Mouse (Mus musculus): ENCODE data around the gene Ube2d1. TPM values are rescaled to one million over a fixed set of nuclear protein-coding genes. Genes with fewer than 3 reads are reported as not detected.
A peak's percentile ranks its signal among the peaks of the same experiment; 100 is the strongest.

Gene Ube2d1
- total and polyA plus RNA-seq, 3 experiments, result 14.4 to 21.5 (median 19.3) TPM

DNA sequence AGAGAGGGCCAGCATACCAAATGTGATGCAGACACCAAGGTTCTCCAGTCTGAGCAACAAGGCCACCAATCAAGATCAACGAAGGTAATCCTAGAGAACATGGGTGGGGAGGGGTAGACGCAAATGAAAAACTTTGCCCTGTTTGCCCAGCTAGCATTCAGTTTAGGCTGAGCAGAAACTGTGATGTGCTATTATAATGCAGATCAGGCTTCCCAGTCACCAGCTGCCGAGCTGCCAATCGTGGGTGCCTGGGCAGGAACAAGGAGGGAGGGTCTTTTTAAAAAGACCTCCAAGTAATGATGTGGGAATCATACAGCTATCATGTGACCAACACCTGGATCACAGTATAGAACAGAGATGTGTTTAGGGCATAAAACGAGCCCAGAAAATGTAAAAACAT is 62.0 kb downstream of the Ube2d1 start:
- no peak for DNase-seq

DNA sequence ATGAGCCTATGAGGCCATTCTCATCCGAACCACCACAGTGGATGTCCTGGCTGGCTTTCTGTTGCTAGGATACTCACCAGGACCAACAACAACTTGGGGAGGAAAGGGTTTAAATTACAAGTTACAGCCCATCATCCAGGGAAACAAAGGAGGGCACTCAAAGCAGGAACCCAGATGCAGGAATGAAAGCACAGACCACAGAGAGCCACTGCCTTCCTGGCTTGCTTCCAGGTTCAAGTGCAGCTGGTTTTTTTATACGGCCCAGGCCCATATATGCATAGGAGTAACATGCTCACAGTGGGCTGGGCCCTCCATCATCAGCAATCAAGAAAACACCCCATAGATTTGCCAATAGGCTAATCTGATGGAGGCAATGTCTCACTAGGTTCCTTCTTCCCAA is 62.4 kb downstream of the Ube2d1 start:
- DNase-seq, result no peak

DNA sequence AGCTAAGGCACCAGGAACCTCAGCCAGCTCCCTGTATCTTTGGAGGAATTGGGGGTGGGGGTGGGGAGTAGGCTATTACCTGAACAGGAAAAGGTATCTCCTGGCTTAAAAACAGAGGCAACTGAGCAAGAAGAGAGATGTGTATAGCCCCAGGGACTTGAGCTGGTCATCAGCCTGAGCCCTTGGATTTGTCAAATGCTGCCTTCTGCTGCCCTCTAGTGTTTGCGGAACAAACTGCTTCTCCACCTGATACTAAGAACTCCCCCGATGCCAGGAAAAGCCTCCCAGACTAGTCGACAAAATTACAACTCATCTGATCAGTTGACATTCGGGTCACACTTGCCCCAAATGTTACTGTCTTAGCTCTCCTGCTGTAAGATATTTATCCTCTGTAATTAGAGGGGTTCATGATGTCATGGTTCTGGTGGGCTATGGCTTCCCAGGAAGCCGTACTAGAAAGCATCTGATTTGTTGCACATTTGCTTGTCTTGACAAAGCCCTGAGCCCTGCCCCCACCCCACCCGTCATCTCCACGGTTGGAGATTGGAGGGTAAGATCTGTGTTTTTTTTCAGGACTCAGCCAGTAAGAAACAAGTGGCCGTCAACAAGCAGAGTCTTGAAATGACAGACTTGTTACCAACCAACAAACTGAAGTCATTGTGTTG is 66.7 kb downstream of the Ube2d1 start:
- DNase-seq, result peak; percentile 73

DNA sequence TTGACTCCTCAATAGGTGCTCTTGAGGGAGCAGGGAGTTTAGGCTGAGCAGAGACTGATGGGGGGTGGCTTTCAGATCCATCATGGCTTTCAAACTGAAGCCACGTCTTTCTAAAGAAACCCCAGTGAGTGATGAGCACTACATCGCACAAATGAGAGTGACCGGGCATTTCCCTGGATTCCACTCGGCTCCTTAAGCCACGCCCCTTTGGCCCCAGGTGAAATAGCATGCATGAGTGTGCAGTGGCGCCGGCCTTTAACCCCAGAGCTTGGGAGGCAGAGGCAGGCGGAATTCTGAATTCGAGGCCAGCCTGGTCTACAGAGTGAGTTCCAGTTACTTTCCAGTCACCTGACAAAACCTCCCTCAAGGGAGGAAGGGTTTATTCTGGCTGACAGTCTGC is 69.1 kb downstream of the Ube2d1 start:
- no peak for DNase-seq

Other genes with a start within 250 kb of the Ube2d1 start
- gene Bicc1, start 125.6 kb downstream of the Ube2d1 start, total RNA-seq (2021), result 10 to 100 TPM; 12.8 to 20.3 TPM
- 5.3 and 5.5 TPM in 2 replicates for gene Bicc1, start 125.6 kb downstream of the Ube2d1 start, polyA plus RNA-seq (2012; rRNA removed)
- gene Tfam, start 47.0 kb downstream of the Ube2d1 start, total RNA-seq (2021), result 10 to 100 TPM; 54.0 to 54.2 TPM
- 6.9 and 7.2 TPM in 2 replicates for gene Tfam, start 47.0 kb downstream of the Ube2d1 start, polyA plus RNA-seq (2012; rRNA removed)
- gene Cisd1, start 59.7 kb upstream of the Ube2d1 start, total RNA-seq (2021), result 100 to 1,000 TPM in 1 of 2 experiments, 10 to 100 TPM in 1; 86.9 to 105 TPM
- gene Cisd1, start 59.7 kb upstream of the Ube2d1 start, polyA plus RNA-seq (2012; rRNA removed), result 155 and 161 TPM in 2 replicates
- gene Ipmk, start 62.5 kb upstream of the Ube2d1 start, total RNA-seq (2021), result 10 to 100 TPM; 13.8 to 17.6 TPM
- gene Ipmk, start 62.5 kb upstream of the Ube2d1 start, polyA plus RNA-seq (2012; rRNA removed), result 3.7 and 4.0 TPM in 2 replicates

Data from adrenal gland, adult 2 months (tissue).